Mouse (Mus musculus): ENCODE results near the gene Itgb5.

- TF ChIP-seq CTCF (IDR thresholded peaks at IDR 0.05; ENCODE audit: extremely low read depth, insufficient read depth, low read length), result no peak
- no peak for TF ChIP-seq POLR2A (IDR thresholded peaks at IDR 0.05; ENCODE audit: extremely low read depth, insufficient read depth, low read length)
These were observed 14.7 kb downstream of the Itgb5 start for GRCm38 (mm10) chr16:33844150-33844611.
